Mouse (Mus musculus) thymus, postnatal 4 days (tissue): ENCODE data around the gene Car5a.

ENCODE experiments used
- DNase-seq: peaks from one replicate; pipeline ENCODE4 v3.0.0; 2021

Gene Car5a

GRCm38 (mm10) chr8:121954981-121955555 is 10.4 kb upstream of the Car5a start:
- no peak for DNase-seq

DNA sequence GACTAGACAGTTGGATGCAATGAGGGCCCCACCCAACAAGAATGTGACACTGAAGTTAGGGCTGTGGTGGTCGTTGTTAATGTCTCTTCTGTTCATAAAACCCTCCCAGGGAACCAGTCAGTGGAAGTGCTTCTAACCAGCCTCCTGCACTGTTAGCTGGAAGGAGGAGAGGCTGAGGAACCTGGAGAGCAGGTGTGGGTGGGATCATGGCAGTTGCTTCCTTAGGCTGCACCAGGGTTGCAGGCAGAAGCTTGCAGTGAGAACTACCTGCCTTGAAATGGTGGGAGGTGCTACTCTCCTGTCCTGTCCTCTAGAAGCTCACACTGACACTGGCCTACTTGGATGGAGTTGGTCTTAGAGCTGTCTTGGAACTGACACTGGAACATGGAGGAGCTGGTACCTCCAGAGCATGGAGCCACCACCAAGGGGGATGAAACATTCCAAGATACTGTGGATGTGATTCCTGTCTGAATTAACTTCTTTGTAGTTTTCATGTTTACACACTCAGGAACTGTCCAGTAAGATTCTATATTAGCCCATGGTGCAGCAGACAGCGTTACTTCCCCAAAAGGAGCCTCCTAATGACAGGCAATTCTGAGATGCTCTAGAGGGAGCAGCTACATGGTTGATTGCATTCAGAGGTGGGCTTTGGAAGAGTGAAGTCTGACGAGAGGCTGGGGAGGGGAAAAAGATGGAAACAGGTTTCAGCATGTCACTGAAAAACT is 9.3 kb upstream of the Car5a start:
- DNase-seq = no peak

GRCm38 (mm10) chr8:121952800-121953199 is 8.1 kb upstream of the Car5a start:
- DNase-seq = no peak

GRCm38 (mm10) chr8:121952122-121952521 is 7.4 kb upstream of the Car5a start:
- no peak for DNase-seq

- no peak for DNase-seq
Measured at GRCm38 (mm10) chr8:121951656-121952009, 6.9 kb upstream of the Car5a start.

DNA sequence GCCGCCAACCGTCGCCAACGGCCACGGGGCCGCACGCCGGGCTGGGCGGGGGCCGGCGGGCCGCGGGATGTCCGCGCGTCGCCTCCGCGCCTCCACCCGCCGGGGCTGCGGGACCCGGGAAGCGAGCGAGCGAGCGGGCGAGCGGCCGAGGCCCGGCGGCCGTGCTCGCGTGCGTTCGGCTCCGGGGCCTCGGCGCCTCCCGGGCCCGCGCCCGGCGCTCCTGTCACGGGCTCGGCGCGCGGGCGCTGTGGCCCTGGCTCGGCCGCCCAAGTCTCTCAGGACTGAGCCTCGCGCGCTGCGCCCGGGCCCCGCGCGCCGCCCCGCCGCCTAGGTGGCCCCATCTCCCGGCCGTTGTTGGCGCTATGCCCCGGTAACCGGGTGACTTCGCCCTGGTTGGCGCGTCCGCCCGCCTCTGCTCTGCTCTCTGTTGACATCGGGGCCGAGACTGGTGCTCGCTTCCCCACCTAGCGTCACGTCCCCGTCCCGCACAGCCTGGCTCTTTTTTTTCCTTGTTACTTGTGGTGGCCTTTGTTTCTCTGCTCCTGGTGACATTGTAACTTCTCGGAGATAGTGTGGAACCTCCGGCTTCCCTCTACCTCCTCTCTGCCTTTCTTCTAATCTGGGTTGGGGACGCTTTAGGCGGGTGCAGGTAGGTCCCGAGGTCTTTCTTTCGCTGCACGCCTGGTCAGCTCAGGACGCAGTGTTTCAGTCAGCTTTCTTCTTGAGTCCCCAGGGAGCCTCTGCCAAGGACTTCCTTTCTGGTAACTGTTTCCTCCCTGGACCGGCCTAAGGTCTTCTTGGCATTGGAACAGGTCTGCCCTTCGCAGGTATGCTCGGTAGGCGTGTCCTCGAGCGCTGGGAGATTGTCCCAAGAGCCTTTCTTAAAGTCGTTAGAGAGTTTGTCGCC is 6.3 kb upstream of the Car5a start:
- peak; percentile 79 for DNase-seq

DNA sequence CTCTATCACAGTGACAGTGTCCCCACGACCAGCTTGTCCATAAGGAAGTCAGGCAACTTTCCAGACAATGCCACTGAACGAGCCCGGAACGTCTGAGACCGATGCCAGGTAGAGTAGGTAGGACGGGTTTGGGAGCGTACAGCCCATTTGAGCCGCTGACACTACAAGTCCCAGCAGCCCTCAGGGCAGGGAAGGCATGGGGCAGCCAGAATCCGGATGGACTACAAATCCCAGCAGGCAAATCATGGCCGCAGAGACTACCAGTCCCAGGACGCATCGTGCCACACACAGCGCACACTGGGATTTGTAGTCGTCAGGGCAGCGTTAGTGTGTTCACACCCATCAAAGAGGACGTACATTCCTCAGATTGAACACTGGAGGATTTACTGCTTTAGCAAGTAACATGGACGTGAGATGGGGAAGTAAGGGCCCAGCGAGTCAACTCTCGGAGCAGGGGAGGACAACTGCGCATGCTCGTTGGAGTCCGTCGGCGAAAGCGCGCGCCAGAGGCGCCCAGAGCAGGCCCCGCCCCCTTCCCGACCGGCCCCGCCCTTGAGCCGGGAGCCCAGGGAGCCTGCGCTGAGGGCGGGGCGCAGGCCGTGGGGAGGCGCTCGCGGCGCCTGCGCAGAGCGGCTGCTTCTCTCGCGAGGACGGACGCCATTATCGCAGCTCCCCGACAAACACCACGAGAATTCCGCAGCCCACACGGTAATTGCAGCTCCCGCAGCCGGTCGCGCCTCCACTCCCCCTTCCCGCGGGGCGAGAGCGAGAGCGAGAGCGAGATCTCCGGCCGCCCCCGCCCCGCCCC is 5.4 kb upstream of the Car5a start:
- DNase-seq = peak; percentile 100

- DNase-seq = no peak
Measured at GRCm38 (mm10) chr8:121949222-121949800, 4.6 kb upstream of the Car5a start, which contains the start of gene Banp. TSS of gene Banp (plus strand) at chr8:121949750.

GRCm38 (mm10) chr8:121948321-121949145 is 3.8 kb upstream of the Car5a start:
- DNase-seq = peak; percentile 33

DNA sequence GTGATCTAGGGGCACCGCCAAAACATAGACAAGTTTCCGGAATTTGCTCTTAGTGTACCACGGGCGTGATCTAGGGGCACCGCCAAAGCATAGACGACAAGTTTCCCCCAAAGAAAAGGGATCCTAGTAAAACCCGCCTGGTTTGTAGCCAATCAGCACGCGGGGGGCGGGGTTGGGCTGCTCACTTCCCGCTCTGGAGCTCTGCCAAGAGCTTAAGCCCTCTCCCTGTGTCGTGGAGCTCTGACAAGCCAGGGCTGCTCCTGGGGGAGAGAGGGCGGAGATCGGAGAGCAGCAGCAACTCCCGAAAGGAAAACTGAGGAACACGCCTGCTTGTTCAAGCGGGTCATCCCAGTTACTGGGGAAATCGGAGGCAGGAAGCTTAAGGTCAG is 3.0 kb upstream of the Car5a start:
- peak; percentile 95 for DNase-seq

GRCm38 (mm10) chr8:121947047-121947752 is 2.5 kb upstream of the Car5a start:
- no peak for DNase-seq

DNA sequence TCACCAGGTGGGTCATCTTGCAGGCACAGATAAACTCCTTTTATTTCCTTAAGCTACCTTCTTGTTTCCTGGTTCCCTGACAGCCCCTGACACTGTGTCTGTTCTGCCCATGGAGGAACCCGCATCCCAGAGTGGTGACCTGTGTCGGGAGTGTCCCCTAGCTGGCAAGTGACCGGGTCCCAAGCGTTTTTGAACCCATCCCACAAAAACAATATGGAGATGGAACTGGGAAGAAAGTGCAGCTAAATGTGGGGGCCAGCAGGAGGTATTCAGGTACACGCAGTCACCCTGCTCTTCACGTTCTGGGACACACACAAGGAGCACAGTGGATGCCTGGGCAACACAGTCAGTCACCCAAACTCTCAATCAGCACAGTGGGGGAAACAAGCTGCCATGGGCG is 1.6 kb upstream of the Car5a start:
- DNase-seq = no peak

DNA sequence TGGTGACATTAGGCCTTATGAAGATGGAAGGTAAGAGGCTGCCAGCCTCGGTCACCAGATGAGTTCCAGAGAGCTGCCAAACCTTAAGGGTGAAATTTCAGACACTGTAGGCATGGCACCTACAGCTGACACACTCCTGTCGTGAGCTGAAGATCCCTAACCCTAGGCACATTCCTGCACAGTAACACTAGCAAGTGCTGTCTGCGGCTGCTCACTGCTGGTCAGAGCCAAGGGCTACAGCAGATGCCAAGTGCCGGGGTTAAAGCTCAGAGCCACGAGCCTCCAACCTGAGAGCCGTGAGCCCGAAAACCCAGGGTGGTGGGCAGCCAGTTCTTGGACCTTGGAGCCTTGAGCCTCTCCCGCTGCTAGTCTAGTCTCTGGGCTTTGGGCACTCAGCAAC is 988 bp downstream of the Car5a start:
- DNase-seq = no peak

GRCm38 (mm10) chr8:121943057-121943540 is 1.6 kb downstream of the Car5a start:
- DNase-seq = no peak

- DNase-seq = no peak
Measured at GRCm38 (mm10) chr8:121938732-121939131, 6.0 kb downstream of the Car5a start.

GRCm38 (mm10) chr8:121936391-121936790 is 8.3 kb downstream of the Car5a start:
- DNase-seq = no peak

DNA sequence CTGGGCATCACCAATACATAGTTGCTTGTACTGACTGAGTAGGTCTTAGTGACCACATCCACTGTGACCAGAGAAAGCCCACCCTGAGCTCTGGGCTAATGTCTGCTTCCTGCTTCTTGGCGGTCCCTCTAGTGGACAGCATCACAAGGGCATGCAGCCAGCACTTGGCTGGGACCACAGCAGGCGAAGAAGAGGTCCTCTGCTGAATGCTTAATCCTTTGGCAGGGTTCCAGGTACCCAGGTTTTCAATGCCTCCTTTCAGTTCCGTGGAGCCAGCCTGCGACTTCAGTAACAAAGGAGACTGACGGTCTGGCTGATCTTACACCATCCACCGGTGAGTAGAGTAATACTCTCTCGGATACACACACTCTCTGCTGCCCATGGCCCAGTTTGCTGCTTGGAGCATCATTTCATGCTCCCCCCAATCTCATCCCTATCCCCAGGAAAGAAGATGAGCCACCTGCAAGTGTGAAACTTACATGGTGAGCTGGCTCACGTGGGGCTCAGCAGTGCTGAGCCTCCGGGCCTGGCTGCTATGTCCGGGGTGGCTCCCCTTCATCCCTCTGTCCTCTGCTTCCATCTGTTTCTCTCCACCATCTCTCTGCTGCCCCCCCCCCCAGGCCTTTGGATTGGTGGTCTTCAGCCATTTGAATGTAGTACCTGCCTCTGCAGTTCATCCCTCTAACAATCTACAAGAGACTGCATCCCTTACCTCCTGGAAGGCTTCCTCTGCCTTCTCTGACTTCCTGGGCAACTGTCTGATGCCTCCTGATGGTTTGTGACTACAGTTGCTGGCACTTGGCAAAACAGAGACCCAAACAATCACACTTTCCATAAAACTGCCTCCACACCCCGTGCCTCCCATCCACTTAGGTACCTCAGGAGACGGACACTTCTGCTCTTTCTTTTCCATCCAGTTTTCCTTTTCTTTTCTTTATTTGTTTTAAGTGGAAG is 9.1 kb downstream of the Car5a start:
- no peak for DNase-seq

DNA sequence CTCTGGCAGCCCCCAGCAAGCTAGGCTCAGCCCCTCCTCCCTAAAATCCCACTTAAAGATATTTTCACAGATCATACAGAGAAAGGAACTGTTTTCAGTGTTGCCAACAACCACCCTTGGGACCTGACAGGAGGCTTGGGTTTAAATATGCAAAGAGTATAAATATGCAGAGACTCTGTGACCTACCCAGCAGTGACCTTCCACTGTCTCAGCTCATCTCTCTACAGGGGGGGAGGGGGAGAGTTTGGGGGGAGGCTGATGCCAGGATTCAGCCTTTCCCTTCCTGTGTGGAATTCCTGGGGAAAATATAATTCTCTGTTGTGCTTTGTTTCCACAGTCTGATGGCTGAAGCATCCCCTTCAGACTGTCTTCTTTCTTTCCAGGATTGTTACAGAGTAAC is 9.8 kb downstream of the Car5a start:
- DNase-seq = no peak

DNA sequence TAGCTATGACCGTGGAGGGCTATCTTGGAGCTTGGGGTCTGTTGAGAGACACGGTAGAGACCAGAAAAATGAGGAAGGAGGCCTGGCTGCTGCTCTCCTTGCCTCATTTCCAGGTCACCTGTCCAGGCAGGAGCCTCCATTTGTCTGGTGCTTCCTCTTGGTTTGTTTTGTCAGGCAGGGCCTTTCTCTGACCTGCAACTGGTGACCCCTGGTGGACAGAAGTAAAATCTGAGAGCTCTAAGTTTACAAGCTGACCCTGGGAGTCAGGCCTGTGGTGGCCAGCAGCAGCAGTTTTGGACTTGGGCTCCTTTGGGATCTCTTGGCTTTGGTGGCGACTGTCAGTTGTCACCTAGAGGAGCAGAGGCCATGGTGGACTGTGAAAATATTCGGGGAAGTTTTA is 10.2 kb downstream of the Car5a start:
- peak; percentile 32 for DNase-seq
